Mouse (Mus musculus) CH12.LX (cell line): ENCODE data around the gene Cyb561. TPM values are rescaled to one million over a fixed set of nuclear protein-coding genes. Genes with fewer than 3 reads are reported as not detected.
A peak's percentile ranks its signal among the peaks of the same experiment; 100 is the strongest.

Experiments
- DNase-seq: peaks from one replicate; pipeline ENCODE4 v3.0.0-alpha.2; 2013; ENCODE audit errors: extremely low read depth
- H3K27ac ChIP-seq: 2 replicates; pipeline ENCODE4 v1.5.1; 2012; ENCODE audit warnings: low read depth, mild to moderate bottlenecking, control low read depth, moderate library complexity; ENCODE audit not compliant: insufficient read depth
- H3K27me3 ChIP-seq: replicated peaks from 2 replicates; pipeline ENCODE3; 2012; ENCODE audit warnings: inconsistent platforms
- H3K36me3 ChIP-seq, 2 experiments: replicated peaks in 1 of 2; 2 replicates each; pipeline versions ENCODE3 to v1.6.1; 2012; ENCODE audit warnings: inconsistent platforms in 1 of 2, low read length in 1 of 2, mild to moderate bottlenecking in 1 of 2, mixed read lengths in 1 of 2, moderate library complexity in 1 of 2; ENCODE audit not compliant: control insufficient read depth in 1 of 2, insufficient read depth in 1 of 2
- H3K4me1 ChIP-seq, 2 experiments: 2 replicates each; pipeline ENCODE4 v1.6.1; 2012; ENCODE audit warnings: inconsistent platforms in 1 of 2, moderate library complexity in 1 of 2; ENCODE audit not compliant: insufficient read depth in 2 of 2, control insufficient read depth in 1 of 2
- H3K4me2 ChIP-seq: 2 replicates; pipeline ENCODE4 v1.6.1; 2012; ENCODE audit warnings: low read depth, mild to moderate bottlenecking, control low read depth; ENCODE audit not compliant: poor library complexity, insufficient read depth, severe bottlenecking
- H3K4me3 ChIP-seq, 3 experiments: fragments of 150-350 bp in 1 of 3; sonication (generic) in 1 of 3; replicated peaks in 1 of 3; 2 replicates each; pipeline versions ENCODE3 to v1.5.1; 2011 to 2012; ENCODE audit warnings: low read depth in 2 of 3, low read length in 2 of 3, mild to moderate bottlenecking in 2 of 3, moderate library complexity in 2 of 3, control low read depth in 1 of 3, improper control_type of control experiment in 1 of 3, inconsistent platforms in 1 of 3, mixed read lengths in 1 of 3; ENCODE audit not compliant: poor library complexity in 1 of 3
- H3K79me2 ChIP-seq: replicated peaks from 2 replicates; pipeline ENCODE4 v1.6.1; 2012; ENCODE audit warnings: mild to moderate bottlenecking, moderate library complexity; ENCODE audit not compliant: control insufficient read depth, poor library complexity, insufficient read depth, severe bottlenecking; ENCODE audit errors: extremely low read depth
- H3K9ac ChIP-seq: 2 replicates; pipeline ENCODE4 v1.6.1; 2012; ENCODE audit warnings: low read depth, mild to moderate bottlenecking, control low read depth, moderate library complexity; ENCODE audit not compliant: insufficient read depth
- H3K9me3 ChIP-seq: replicated peaks from 2 replicates; pipeline ENCODE3; 2012; ENCODE audit warnings: low read length, inconsistent platforms, mixed read lengths
- CTCF ChIP-seq, 2 experiments: IDR thresholded peaks in 1 of 2; conservative IDR thresholded peaks in 1 of 2; 2 replicates each; pipeline ENCODE4 v1.5.1; 2011 to 2012; ENCODE audit warnings: low read depth in 2 of 2, low read length in 2 of 2, improper control_type of control experiment in 1 of 2, inconsistent platforms in 1 of 2, mild to moderate bottlenecking in 1 of 2, moderate library complexity in 1 of 2
- ELF1 ChIP-seq: IDR thresholded peaks from 2 replicates; pipeline ENCODE4 v1.6.1; 2014; ENCODE audit warnings: low read depth, mild to moderate bottlenecking, inconsistent platforms, low read length, improper control_type of control experiment
- EP300 ChIP-seq: IDR thresholded peaks from 2 replicates; pipeline ENCODE4 v1.6.1; 2011; ENCODE audit warnings: low read length, improper control_type of control experiment
- ETS1 ChIP-seq: conservative IDR thresholded peaks from 2 replicates; pipeline ENCODE4 v1.6.1; 2012; ENCODE audit warnings: low read depth, mild to moderate bottlenecking, inconsistent platforms, low read length, improper control_type of control experiment, moderate library complexity
- GABPA ChIP-seq: IDR thresholded peaks from 2 replicates; pipeline ENCODE4 v1.6.1; 2012; ENCODE audit warnings: low read depth, low read length, improper control_type of control experiment, inconsistent platforms; ENCODE audit not compliant: insufficient replicate concordance
- IRF4 ChIP-seq: IDR thresholded peaks from 2 replicates; pipeline ENCODE4 v1.6.1; 2014; ENCODE audit warnings: low read depth, mild to moderate bottlenecking, inconsistent platforms, low read length, improper control_type of control experiment
- JUN ChIP-seq: IDR thresholded peaks from 2 replicates; pipeline ENCODE4 v1.6.1; 2011; ENCODE audit warnings: low read depth, mild to moderate bottlenecking, low read length, improper control_type of control experiment, moderate library complexity; ENCODE audit not compliant: insufficient read depth
- JUND ChIP-seq: conservative IDR thresholded peaks from 2 replicates; pipeline ENCODE4 v1.6.1; 2011; ENCODE audit warnings: low read depth, low read length, improper control_type of control experiment
- MAFK ChIP-seq: IDR thresholded peaks from 2 replicates; pipeline ENCODE4 v1.6.1; 2011; ENCODE audit warnings: low read length, improper control_type of control experiment; ENCODE audit not compliant: insufficient replicate concordance
- MAX ChIP-seq: IDR thresholded peaks from 2 replicates; pipeline ENCODE4 v1.6.1; 2011; ENCODE audit warnings: low read length, improper control_type of control experiment
- MAZ ChIP-seq: IDR thresholded peaks from 2 replicates; pipeline ENCODE4 v1.6.1; 2012; ENCODE audit warnings: low read depth, mild to moderate bottlenecking, inconsistent platforms, low read length, improper control_type of control experiment, moderate library complexity
- MXI1 ChIP-seq: IDR thresholded peaks from 2 replicates; pipeline ENCODE4 v1.6.1; 2011; ENCODE audit warnings: mild to moderate bottlenecking, low read depth, low read length, improper control_type of control experiment
- NRF1 ChIP-seq: IDR thresholded peaks from 2 replicates; pipeline ENCODE4 v1.6.1; 2014; ENCODE audit warnings: low read depth, mild to moderate bottlenecking, inconsistent platforms, low read length, improper control_type of control experiment, moderate library complexity
- RAD21 ChIP-seq: IDR thresholded peaks from 2 replicates; pipeline ENCODE4 v1.6.1; 2011; ENCODE audit warnings: low read depth, mild to moderate bottlenecking, low read length, improper control_type of control experiment, moderate library complexity
- RCOR1 ChIP-seq: conservative IDR thresholded peaks from 2 replicates; pipeline ENCODE4 v1.6.1; 2012; ENCODE audit warnings: low read depth, mild to moderate bottlenecking, inconsistent platforms, low read length, improper control_type of control experiment
- SIN3A ChIP-seq: IDR thresholded peaks from 2 replicates; pipeline ENCODE4 v1.6.1; 2012; ENCODE audit warnings: low read length, improper control_type of control experiment, inconsistent platforms
- SMC3 ChIP-seq: IDR thresholded peaks from 2 replicates; pipeline ENCODE4 v1.6.1; 2011; ENCODE audit warnings: low read depth, low read length, improper control_type of control experiment
- UBTF ChIP-seq: IDR thresholded peaks from 2 replicates; pipeline ENCODE4 v1.6.1; 2012; ENCODE audit warnings: low read depth, mild to moderate bottlenecking, inconsistent platforms, low read length, improper control_type of control experiment, moderate library complexity
- USF1 ChIP-seq: IDR thresholded peaks from 2 replicates; pipeline ENCODE4 v1.6.1; 2014; ENCODE audit warnings: low read depth, mild to moderate bottlenecking, inconsistent platforms, low read length, improper control_type of control experiment
- USF2 ChIP-seq: conservative IDR thresholded peaks from 2 replicates; pipeline ENCODE4 v1.6.1; 2011; ENCODE audit warnings: low read depth, low read length, improper control_type of control experiment
- ZC3H11A ChIP-seq: IDR thresholded peaks from 2 replicates; pipeline ENCODE4 v1.6.1; 2012; ENCODE audit warnings: low read depth, mild to moderate bottlenecking, inconsistent platforms, low read length, improper control_type of control experiment
- ZNF384 ChIP-seq: IDR thresholded peaks from 2 replicates; pipeline ENCODE4 v1.6.1; 2012; ENCODE audit warnings: low read depth, low read length, improper control_type of control experiment, inconsistent platforms
- dilution Hi-C: fragments of 300-500 bp; cut with MboI; formaldehyde crosslinking; loops from 2 replicates; pipeline ENCODE4 v1.14.3; 2020; ENCODE audit warnings: low sequenced_read_pairs; ENCODE audit not compliant: extremely low pct_unique_long_range_greater_than_20kb, extremely low pct_ligation_motif_present
- in situ Hi-C: fragments of 300-500 bp; cut with MboI; formaldehyde crosslinking; loops from 3 replicates; pipeline ENCODE4 v1.14.3; 2019; ENCODE audit warnings: low sequenced_read_pairs, low pct_ligation_motif_present, low pct_unique_long_range_greater_than_20kb, mixed read lengths
- polyA plus RNA-seq: library from polyadenylated mRNA; unstranded; fragments of >175 nt; gene quantifications from 2 replicates; pipeline ENCODE4 v1.2.1, GENCODE M21; 2012; ENCODE audit warnings: low read depth; ENCODE audit not compliant: insufficient read length
- total RNA-seq, 2 experiments: library from RNA; depleted of rRNA; stranded (reverse); fragments of 300-350 nt in 1 of 2; fragments of >200 nt in 1 of 2; gene quantifications; 2 replicates each; pipeline ENCODE4 v1.2.3; 2012 to 2014

The Cyb561 gene
- total and polyA plus RNA-seq, 3 experiments: 0.20 to 3.9 (median 0.51) TPM

DNA sequence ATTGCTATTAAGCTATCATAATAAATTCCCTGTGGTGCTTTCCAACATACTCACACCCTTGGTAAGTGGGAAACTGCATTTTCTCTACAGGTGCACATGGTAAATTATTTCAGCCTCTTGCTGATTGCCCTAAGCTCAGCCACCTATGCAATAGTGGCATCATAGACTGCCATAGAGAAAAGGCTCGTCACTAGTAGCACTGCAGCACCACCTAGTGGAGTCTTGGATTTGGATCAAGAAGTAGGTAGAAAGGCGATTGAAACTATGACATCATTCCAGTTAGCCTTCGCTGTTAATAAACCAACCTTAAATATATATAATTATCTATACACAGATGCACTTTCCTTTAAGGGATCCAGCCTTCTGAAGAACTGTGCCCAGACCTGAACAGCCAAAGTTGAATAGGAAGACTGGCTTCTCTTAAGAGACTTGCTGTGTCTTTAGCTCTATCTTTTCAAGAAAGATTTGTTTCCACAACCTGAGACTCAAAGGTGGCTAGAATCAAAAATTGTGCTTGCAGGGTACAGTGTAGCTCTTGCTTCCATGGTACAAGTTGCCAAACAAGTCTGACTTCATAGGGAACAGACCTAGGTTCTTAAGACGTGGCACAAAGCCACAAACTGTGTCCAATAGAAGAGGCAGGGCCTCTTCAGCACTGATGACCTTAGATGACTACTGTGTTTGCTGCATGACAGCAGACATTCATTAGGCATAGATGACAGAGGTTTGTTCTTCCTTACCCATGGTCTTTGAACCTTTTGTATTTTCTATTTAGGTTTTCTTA lies 41.4 kb downstream of the Cyb561 start:
- in situ Hi-C loops: loop anchor here (5.0 kb wide), 1 partner anchor 564 kb away; no protein-coding TSS in a partner anchor
- peak overlapping the region; percentile 47; the same call in 1 of the 2 replicates for H3K4me2 ChIP-seq
- DNase-seq: peak; percentile 88
- peak; percentile 70 for TF ChIP-seq IRF4
- no peak for TF ChIP-seq MXI1
- no peak for TF ChIP-seq RCOR1
- TF ChIP-seq ZNF384: no peak
- TF ChIP-seq RAD21: peak; percentile 100
- TF ChIP-seq JUN: peak; percentile 90
- no peak for TF ChIP-seq MAFK
- no peak for TF ChIP-seq NRF1
- peak; percentile 78 to 96 for TF ChIP-seq CTCF (conservative IDR thresholded peaks at IDR 0.05 in 1 of 2, IDR thresholded peaks at IDR 0.05 in 1 of 2; ENCODE audit: low read depth in 2 of 2, low read length in 2 of 2)
- no peak for TF ChIP-seq USF1
- peak; percentile 86 for TF ChIP-seq JUND
- no peak for TF ChIP-seq MAX
- no peak for TF ChIP-seq USF2
- 0 out of 2 replicates have a peak, but pooled peaks have one; percentile 14 for TF ChIP-seq ZC3H11A
- TF ChIP-seq UBTF: no peak
- no peak for TF ChIP-seq SIN3A
- TF ChIP-seq GABPA: no peak
- TF ChIP-seq MAZ: no peak
- TF ChIP-seq ETS1: no peak
- no peak for TF ChIP-seq EP300
- no peak for TF ChIP-seq ELF1
- TF ChIP-seq SMC3: peak; percentile 88
- H3K27me3 ChIP-seq: no peaks in the 10 kb centered on the region
- H3K9me3 ChIP-seq: no peaks in the 10 kb centered on the region
- H3K4me1 ChIP-seq: 0 out of 4 replicates have a peak, but pooled peaks cover 0 to 3% of the 10 kb centered on the region in 2 experiments
- no peaks in the 10 kb centered on the region for H3K79me2 ChIP-seq
- H3K9ac ChIP-seq: no peak overlapping the region
- no peak overlapping the region for H3K4me3 ChIP-seq
- H3K27ac ChIP-seq: no peak overlapping the region
- H3K36me3 ChIP-seq: peaks cover 0 to 26% of the 10 kb centered on the region in 2 experiments
- dilution Hi-C loops: no loop called here
